Mouse (Mus musculus) brain, embryonic 18.5 days (tissue): ENCODE data around the gene Bcam.

ENCODE experiments used
- DNase-seq: peaks from one replicate; pipeline ENCODE4 v3.0.0-alpha.2; 2012; ENCODE audit warnings: low read depth, low spot score

Gene Bcam

GRCm38 (mm10) chr7:19726541-19726940 is 44.3 kb downstream of the Bcam start:
- no peak for DNase-seq

- DNase-seq = no peak
Observed at GRCm38 (mm10) chr7:19724167-19724566, 46.6 kb downstream of the Bcam start.

- DNase-seq = no peak
Observed at GRCm38 (mm10) chr7:19722754-19723195, 48.0 kb downstream of the Bcam start.

GRCm38 (mm10) chr7:19719200-19719599 is 51.6 kb downstream of the Bcam start:
- DNase-seq = no peak

- DNase-seq = no peak
Observed at GRCm38 (mm10) chr7:19718297-19718952, 52.4 kb downstream of the Bcam start.

GRCm38 (mm10) chr7:19717346-19717745 is 53.5 kb downstream of the Bcam start:
- no peak for DNase-seq

GRCm38 (mm10) chr7:19716822-19717221 is 54.0 kb downstream of the Bcam start:
- DNase-seq = no peak

- DNase-seq = no peak
Observed at GRCm38 (mm10) chr7:19716055-19716682, 54.6 kb downstream of the Bcam start.

- peak; percentile 100 for DNase-seq
Observed at GRCm38 (mm10) chr7:19715239-19716054, 55.4 kb downstream of the Bcam start, which contains the start of gene Tomm40. TSS of gene Tomm40 (minus strand) at chr7:19715438.

GRCm38 (mm10) chr7:19714836-19715235 is 56.0 kb downstream of the Bcam start:
- no peak for DNase-seq

- no peak for DNase-seq
Observed at GRCm38 (mm10) chr7:19713598-19713997, 57.2 kb downstream of the Bcam start.

- DNase-seq = no peak
Observed at GRCm38 (mm10) chr7:19713196-19713595, 57.6 kb downstream of the Bcam start.

GRCm38 (mm10) chr7:19712414-19712813 is 58.4 kb downstream of the Bcam start:
- no peak for DNase-seq

GRCm38 (mm10) chr7:19710650-19711049 is 60.2 kb downstream of the Bcam start:
- DNase-seq = no peak
